Mouse (Mus musculus): ENCODE measurements at regions not wholly inside any gene's neighbourhood (a gene's known extent, or its start where the extent isn't known, plus 50 kb on each side); places are given as distances from the start of the nearest gene placed in this dataset.

- intact Hi-C loops (cut with DNase I): no loop called here
- DNase-seq (ENCODE audit: low spot score in 2 of 2): no peak
These were observed 99.8 kb downstream of the Olfm4 start for GRCm38 (mm10) chr14:80083724-80084123.

DNA sequence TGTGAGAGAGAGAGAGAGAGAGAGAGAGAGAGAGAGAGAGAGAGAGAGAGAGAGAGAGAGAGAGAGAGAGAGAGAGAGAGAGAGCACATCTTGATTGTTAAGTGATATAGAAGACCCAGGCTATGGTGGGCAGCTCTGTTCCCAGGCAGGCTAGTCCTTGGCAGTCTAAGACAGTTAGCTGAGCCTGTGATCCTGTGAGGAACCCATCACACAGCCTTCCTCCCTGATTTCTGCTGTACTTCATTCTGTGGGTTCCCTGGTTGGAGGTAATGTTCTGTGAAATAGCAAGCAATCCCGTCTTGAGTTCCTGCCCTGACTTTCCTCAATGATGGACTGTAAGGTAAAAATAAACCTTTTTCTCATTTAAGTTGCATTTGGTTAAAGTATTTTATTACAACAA lies 113.4 kb downstream of the Olfm4 start:
- intact Hi-C loops (cut with DNase I): no loop called here
- no peak for DNase-seq (ENCODE audit: low spot score in 2 of 2)

DNA sequence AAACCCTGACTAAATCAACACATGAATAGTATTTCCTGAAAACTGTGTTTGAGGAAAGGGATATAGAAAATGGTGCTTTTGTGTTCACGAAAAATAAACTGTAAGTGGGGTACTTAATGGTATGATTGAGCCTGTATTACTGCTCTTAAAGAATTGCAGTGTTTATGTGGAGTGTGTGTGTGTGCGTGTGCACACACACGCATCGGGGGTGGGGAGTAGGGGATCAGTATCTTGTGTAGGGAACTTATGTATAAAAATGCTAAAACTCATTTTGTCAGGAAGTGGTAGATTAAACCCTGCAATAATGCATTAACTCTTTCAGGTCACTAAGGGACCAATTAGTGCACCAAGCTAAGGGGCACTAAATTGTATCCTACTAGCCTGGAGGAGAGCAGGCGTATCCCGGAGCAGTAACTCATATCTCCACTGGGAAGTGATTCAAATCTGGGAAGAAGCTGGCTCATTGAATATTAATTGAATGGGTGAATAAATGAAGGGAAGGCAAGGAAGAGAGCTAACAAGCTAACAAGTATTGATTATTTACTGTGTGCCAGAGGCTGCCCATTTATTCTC lies 129.3 kb downstream of the Olfm4 start:
- no peak for DNase-seq (ENCODE audit: low spot score in 2 of 2)
- intact Hi-C loops (cut with DNase I): no loop called here

DNA sequence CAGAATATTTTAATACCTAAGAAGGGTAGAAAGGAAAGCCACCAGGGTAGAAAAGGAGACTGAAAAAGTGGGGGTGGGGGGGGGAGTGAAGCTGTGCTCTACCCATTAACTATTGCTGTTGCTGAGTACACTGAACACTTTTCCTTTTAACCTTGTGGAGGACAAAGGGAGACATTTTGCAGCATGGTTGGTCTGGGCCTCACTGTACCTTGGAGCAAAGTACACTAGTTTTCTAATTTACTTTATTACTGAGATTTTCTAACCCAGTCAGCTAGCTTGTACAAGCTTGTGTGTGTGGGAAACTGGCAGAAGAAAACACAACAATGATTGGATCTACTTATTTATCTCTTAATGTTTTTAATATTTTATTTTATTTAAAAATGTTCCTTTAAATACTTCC lies 130.4 kb downstream of the Olfm4 start:
- intact Hi-C loops (cut with DNase I): no loop called here

GRCm38 (mm10) chr14:80125156-80125555 lies 141.3 kb downstream of the Olfm4 start:
- intact Hi-C loops (cut with DNase I): no loop called here
- DNase-seq (ENCODE audit: low spot score in 2 of 2): no peak

More for the DNA sequence above, 130.4 kb downstream of the Olfm4 start:
- DNase-seq (ENCODE audit: low spot score in 2 of 2): no peak

DNA sequence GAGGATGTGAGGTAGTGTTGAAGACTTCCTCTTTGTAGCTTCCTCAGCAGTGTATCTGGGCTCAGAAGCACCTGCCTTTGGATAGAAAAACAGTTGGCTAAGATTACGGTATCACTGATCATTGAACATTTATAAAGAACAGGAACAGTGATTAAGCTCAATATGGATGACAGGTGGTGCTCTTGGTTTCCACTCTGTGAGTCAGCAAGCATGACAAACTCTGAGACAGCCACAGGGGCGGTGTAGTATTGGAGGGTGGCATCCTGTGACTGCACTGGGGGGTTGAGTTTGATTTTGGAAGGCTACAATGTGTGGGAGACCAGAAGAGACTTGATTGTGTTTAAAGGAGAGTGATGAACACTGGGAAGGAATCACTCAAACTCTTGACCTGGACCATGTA lies 144.3 kb downstream of the Olfm4 start:
- DNase-seq (ENCODE audit: low spot score in 2 of 2): no peak
- intact Hi-C loops (cut with DNase I): no loop called here

GRCm38 (mm10) chr14:80137541-80137940 lies 153.7 kb downstream of the Olfm4 start:
- intact Hi-C loops (cut with DNase I): no loop called here
- no peak for DNase-seq (ENCODE audit: low spot score in 2 of 2)

- intact Hi-C loops (cut with DNase I): no loop called here
These were observed 155.3 kb downstream of the Olfm4 start for GRCm38 (mm10) chr14:80138991-80139791.

GRCm38 (mm10) chr14:80157002-80157401 lies 173.1 kb downstream of the Olfm4 start:
- intact Hi-C loops (cut with DNase I): no loop called here
- DNase-seq (ENCODE audit: low spot score in 2 of 2): no peak

More at GRCm38 (mm10) chr14:80138991-80139791, 155.3 kb downstream of the Olfm4 start:
- DNase-seq (ENCODE audit: low spot score in 2 of 2): no peak

DNA sequence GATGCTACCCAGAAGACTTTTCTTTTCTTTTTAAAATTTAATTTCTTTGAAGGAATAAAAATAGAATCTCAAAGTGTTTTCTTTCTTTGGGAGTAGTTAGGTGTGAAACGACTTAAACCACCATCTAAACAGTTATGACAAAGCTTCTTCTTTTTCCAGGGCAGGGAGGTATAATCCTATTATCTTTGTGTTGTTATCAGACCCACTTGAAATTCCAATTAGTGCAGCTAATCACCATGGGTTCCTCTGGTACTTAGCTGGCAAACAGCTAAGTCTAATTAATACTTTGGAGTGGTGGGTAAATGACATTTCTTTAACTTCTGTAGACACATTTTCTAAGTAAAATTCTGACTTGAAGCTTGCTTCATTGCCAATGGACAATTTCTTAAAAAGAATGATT lies 185.3 kb downstream of the Olfm4 start:
- DNase-seq (ENCODE audit: low spot score in 2 of 2): no peak
- intact Hi-C loops (cut with DNase I): no loop called here

GRCm38 (mm10) chr14:80170450-80171180 lies 186.7 kb downstream of the Olfm4 start:
- DNase-seq (ENCODE audit: low spot score in 2 of 2): no peak

DNA sequence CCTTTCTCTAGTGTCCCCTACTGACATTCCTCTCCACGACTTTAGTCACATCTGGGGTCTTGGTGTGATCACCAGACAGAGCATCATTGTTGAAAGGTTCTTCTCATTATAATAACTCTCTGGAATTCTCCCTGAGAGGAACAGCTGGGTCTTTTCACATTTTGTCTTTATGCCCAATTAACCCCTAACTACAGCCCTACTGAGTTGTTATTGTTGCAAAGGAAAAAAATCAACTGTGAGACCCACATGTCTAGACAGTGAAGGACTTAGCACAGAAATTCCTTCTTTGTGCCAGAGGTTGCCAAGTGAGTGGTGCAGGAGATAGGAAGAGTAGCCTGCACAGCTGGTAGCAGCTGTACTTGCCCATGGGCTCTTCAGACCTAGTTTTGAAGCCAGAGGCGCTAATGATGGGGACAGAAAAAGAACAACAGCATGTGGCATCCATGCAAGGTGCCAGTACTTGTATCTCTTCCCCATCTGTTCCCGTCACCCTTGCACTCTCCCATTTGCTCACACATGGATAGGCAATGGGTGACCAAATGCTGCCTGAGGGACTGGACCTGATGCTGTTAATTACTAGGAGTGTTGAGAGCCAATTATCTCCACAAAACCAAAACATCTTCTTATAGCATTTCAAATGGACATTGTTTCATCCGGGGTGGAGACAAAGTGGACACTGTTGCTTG lies 189.1 kb downstream of the Olfm4 start:
- no peak for DNase-seq (ENCODE audit: low spot score in 2 of 2)
- intact Hi-C loops (cut with DNase I): no loop called here

More at GRCm38 (mm10) chr14:80170450-80171180, 186.7 kb downstream of the Olfm4 start:
- intact Hi-C loops (cut with DNase I): no loop called here

GRCm38 (mm10) chr14:80176464-80176863 lies 192.6 kb downstream of the Olfm4 start:
- DNase-seq (ENCODE audit: low spot score in 2 of 2): no peak
- intact Hi-C loops (cut with DNase I): no loop called here

- intact Hi-C loops (cut with DNase I): no loop called here
- DNase-seq (ENCODE audit: low spot score in 2 of 2): no peak
These were observed 211.2 kb downstream of the Olfm4 start for GRCm38 (mm10) chr14:80195041-80195440.

DNA sequence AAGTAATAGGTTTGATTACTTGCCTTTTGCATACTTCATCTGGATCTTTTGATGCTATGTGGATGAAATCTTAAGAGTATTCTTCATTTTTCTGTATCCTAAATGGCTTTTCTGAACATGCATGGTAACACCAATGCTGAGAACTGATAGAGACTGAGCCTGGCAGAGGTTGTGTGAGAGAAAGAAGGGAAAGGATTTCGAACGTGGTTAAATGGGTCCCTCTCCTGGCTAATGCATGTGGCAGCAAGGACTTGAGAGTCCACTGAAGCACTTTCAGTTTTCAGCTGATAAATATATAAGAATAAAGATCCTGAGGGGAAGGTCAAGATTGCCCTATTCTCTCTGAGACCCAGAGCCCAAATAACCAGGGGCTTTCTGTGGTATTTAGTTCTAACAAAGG lies 229.0 kb downstream of the Olfm4 start:
- intact Hi-C loops (cut with DNase I): loop anchor here (2.0 to 10.0 kb wide), 2 partner anchors 368 to 596 kb away; no protein-coding TSS in a partner anchor
- peak; percentile 60 to 77 for DNase-seq (ENCODE audit: low spot score in 2 of 2)

GRCm38 (mm10) chr14:80213666-80214065 lies 229.8 kb downstream of the Olfm4 start:
- DNase-seq (ENCODE audit: low spot score in 2 of 2): peak in 1 of 2 experiments; percentile 15
- intact Hi-C loops (cut with DNase I): loop anchor here (2.0 to 10.0 kb wide), 2 partner anchors 369 to 597 kb away; no protein-coding TSS in a partner anchor

- intact Hi-C loops (cut with DNase I): loop anchor here (1.0 to 10.0 kb wide), 2 partner anchors 371 to 447 kb away; no protein-coding TSS in a partner anchor
- peak; percentile 56 to 68 for DNase-seq (ENCODE audit: low spot score in 2 of 2)
These were observed 232.2 kb downstream of the Olfm4 start for GRCm38 (mm10) chr14:80215960-80216552.

DNA sequence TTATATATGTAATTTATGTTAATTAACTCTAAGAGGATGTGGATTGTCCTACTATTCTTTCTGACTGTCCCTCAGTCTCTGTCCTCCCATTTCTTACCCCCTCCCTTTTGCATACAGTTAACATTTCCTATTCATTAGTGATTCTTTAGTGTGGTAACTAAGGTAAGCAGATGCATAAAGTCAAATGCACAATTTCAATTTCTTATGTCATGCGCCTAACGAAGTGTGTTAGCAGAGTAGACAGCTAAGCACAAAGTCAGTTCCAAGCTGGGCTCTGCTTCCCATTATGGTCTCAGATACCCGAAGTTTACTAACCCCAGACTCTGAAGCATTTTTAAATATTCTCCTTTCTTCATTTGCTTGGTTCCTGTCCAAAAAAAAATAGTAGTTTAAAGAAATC lies 248.2 kb downstream of the Olfm4 start:
- intact Hi-C loops (cut with DNase I): no loop called here
- DNase-seq (ENCODE audit: low spot score in 2 of 2): no peak

DNA sequence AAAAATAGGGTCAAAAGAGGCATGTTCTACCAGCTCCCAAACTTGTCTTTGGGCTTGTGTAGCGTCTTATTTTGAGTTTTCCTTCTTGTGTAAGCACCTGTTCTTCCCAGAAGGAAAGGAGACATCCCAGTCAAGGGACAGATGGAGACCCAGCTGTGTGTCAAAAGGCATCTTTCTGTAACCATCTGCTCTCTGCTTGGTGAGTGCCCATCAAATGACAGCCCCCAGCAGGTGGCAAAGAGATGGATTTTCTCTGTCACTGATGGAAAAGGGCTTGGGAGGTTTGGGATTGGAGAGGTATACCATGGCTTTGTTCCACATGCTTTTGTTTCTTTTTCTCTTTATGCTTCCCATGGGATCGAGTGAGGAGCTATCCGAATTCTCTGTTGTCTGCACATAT lies 249.1 kb downstream of the Olfm4 start:
- no peak for DNase-seq (ENCODE audit: low spot score in 2 of 2)
- intact Hi-C loops (cut with DNase I): no loop called here
